Mouse (Mus musculus): ENCODE data around the gene Iffo1.

DNA sequence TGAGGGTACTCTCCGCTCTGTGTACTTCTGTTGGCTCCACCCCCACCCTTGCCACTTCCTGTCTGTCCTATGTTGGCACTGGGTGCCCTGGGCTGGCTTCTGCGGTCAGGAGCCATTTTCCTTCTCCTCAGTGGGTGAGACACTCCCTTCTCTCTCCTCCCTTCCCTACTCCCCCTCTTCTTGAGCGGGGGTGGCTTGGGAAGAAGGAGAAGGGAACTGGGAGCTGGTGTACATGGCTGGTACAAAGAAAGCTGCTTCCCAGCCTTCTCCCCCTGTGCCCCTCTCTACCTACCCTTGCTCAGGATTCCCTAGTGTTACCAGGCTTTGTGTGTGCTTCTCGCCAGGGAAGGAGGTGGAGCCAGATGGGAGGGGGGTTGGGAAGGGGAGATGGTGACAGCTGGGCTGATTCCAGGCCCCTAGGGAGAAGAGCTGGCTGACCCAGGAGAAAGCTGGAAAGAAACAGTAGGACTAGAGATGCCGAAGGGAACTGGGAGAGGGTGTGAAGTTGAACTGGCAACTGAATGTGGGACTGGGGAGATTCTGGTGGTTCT is 45.5 kb upstream of the Iffo1 start:
- no peak for TF ChIP-seq POLR2A (IDR thresholded peaks at IDR 0.05; ENCODE audit: borderline replicate concordance, low read depth, low read length)
- TF ChIP-seq CTCF (IDR thresholded peaks at IDR 0.05; ENCODE audit: low read depth, low read length), result no peak

All from bone marrow macrophage, adult 2 months (primary cell).